In the genomic region with DNA sequence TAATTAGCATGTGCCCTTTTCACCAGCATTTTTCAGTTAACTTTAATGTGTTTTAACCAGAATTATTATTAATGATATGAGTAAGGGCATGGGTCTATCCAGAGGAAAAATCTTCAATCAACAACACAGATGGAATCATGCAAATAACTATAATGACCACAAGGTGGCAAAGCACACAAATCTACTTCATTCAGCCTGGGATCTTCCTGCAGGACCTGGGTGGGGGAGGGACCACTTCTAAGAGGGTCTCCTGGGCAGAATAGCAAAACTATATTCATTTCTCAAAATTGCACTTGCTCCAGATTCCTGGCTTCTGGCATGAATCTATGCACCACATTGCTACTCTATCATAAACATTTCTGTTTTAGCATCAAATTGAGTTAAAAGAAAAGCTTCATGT, we compare ENCODE assay signal across 11 mouse cellular contexts.
DNase-seq lines count a peak whose midpoint lies in the region; ATAC-seq and TF ChIP-seq lines count a peak whose summit lies in the region.
"Had no signal": no experiment of that assay in that cellular context is flagged by ENCODE, and none has a peak within 500 bp of the region (broad histone marks: within the 10 kb centered on the region; RNA-seq: fewer than 3 reads in every experiment).

No protein-coding gene starts in this region.

- peak; percentile 56 for TF ChIP-seq CTCF in lung, embryonic 14.5 days (IDR thresholded peaks at IDR 0.05; ENCODE audit: low read depth)
- peak; percentile 76 for TF ChIP-seq CTCF in midbrain, postnatal 0 days (IDR thresholded peaks at IDR 0.05)

- peak; percentile 0 for DNase-seq in heart, adult 8-10 months (ENCODE audit: low spot score)
- peak; percentile 45 for DNase-seq in lung, embryonic 14.5 days
- DNase-seq in lung, postnatal 4 days = no peak
- peak; percentile 56 for DNase-seq in embryo, embryonic 11 days
- DNase-seq in midbrain, postnatal 0 days (ENCODE audit: low spot score) = peak; percentile 53
- DNase-seq in gastrocnemius, postnatal 36 days = no peak
- no peak for DNase-seq in adrenal gland, adult 2 months
- DNase-seq: liver, embryonic 13.5 days had no signal

- H3K4me3 ChIP-seq in heart, embryonic 12.5 days = no peak overlapping the region
- H3K4me3 ChIP-seq in lung, embryonic 14.5 days (ENCODE audit: low read depth, low read length) = no peak overlapping the region
- no peak overlapping the region for H3K4me3 ChIP-seq in midbrain, postnatal 0 days (ENCODE audit: low read depth, low read length)
- H3K4me3 ChIP-seq: heart, embryonic 15.5 days; liver, embryonic 13.5 days had no signal

- no peak for ATAC-seq in heart, embryonic 12.5 days (ENCODE audit: insufficient number of reproducible peaks, low FRiP score)
- no peak for ATAC-seq in lung, embryonic 14.5 days (ENCODE audit: insufficient read depth)
- no peak for ATAC-seq in midbrain, postnatal 0 days (ENCODE audit: low FRiP score)

- H3K27ac ChIP-seq in heart, embryonic 12.5 days (ENCODE audit: poor library complexity, severe bottlenecking) = no peak overlapping the region
- H3K27ac ChIP-seq in lung, embryonic 14.5 days (ENCODE audit: low read depth) = no peak overlapping the region
- H3K27ac ChIP-seq in midbrain, postnatal 0 days (ENCODE audit: low read depth, low read length) = no peak overlapping the region
- H3K27ac ChIP-seq: heart, embryonic 15.5 days; liver, embryonic 13.5 days had no signal

- no peaks in the 10 kb centered on the region for H3K4me1 ChIP-seq in heart, embryonic 12.5 days (replicated peaks)
- H3K4me1 ChIP-seq in lung, embryonic 14.5 days (ENCODE audit: insufficient read depth) = no peaks in the 10 kb centered on the region
- no peaks in the 10 kb centered on the region for H3K4me1 ChIP-seq in midbrain, postnatal 0 days (ENCODE audit: insufficient read depth, low read length)
- H3K4me1 ChIP-seq: heart, embryonic 15.5 days; liver, embryonic 13.5 days had no signal

- H3K9ac ChIP-seq in heart, embryonic 12.5 days = no peak overlapping the region
- H3K9ac ChIP-seq in lung, embryonic 14.5 days = no peak overlapping the region
- H3K9ac ChIP-seq in midbrain, postnatal 0 days (replicated peaks; ENCODE audit: low read length, poor library complexity, severe bottlenecking) = no peak overlapping the region
- H3K9ac ChIP-seq: heart, embryonic 15.5 days; liver, embryonic 13.5 days had no signal

- H3K9me3 ChIP-seq in heart, embryonic 12.5 days (replicated peaks) = no peaks in the 10 kb centered on the region
- H3K9me3 ChIP-seq in lung, embryonic 14.5 days (ENCODE audit: low read depth, low read length) = no peaks in the 10 kb centered on the region
- no peaks in the 10 kb centered on the region for H3K9me3 ChIP-seq in midbrain, postnatal 0 days (ENCODE audit: low read length)
- H3K9me3 ChIP-seq: G1E; heart, embryonic 15.5 days; liver, embryonic 13.5 days had no signal

- no peaks in the 10 kb centered on the region for H3K36me3 ChIP-seq in heart, embryonic 12.5 days
- no peaks in the 10 kb centered on the region for H3K36me3 ChIP-seq in lung, embryonic 14.5 days (ENCODE audit: insufficient read depth)
- H3K36me3 ChIP-seq in midbrain, postnatal 0 days (ENCODE audit: insufficient read depth, low read length) = no peaks in the 10 kb centered on the region
- H3K36me3 ChIP-seq: G1E; heart, embryonic 15.5 days; liver, embryonic 13.5 days had no signal

- intact Hi-C loops in gastrocnemius, postnatal 36 days (cut with DNase I) = loop anchor here (5.0 to 10.0 kb wide), 2 partner anchors 380 to 623 kb away; no protein-coding TSS in a partner anchor

- H3K4me2 ChIP-seq in heart, embryonic 12.5 days = no peak overlapping the region
- no peak overlapping the region for H3K4me2 ChIP-seq in lung, embryonic 14.5 days
- H3K4me2 ChIP-seq in midbrain, postnatal 0 days (ENCODE audit: low read depth, low read length, poor library complexity, severe bottlenecking) = no peak overlapping the region
- H3K4me2 ChIP-seq: heart, embryonic 15.5 days; liver, embryonic 13.5 days had no signal

- no peaks in the 10 kb centered on the region for H3K27me3 ChIP-seq in heart, embryonic 12.5 days (replicated peaks)
- no peaks in the 10 kb centered on the region for H3K27me3 ChIP-seq in lung, embryonic 14.5 days (ENCODE audit: insufficient read depth, low read length)
- H3K27me3 ChIP-seq in midbrain, postnatal 0 days (ENCODE audit: insufficient read depth, low read length) = no peaks in the 10 kb centered on the region
- H3K27me3 ChIP-seq: heart, embryonic 15.5 days; liver, embryonic 13.5 days had no signal

Comparison
In these comparisons a context has a peak if more than half of its experiments do, and no peak if none do; other contexts are left out.
1. DNase-seq: peak in heart, adult 8-10 months (single experiment), lung, embryonic 14.5 days (single experiment), embryo, embryonic 11 days (single experiment) and midbrain, postnatal 0 days (single experiment); none in lung, postnatal 4 days (0 of 2), gastrocnemius, postnatal 36 days (0 of 2) and adrenal gland, adult 2 months (single experiment).